Mouse (Mus musculus): ENCODE measurements at regions not wholly inside any gene's neighbourhood (a gene's known extent, or its start where the extent isn't known, plus 50 kb on each side); places are given as distances from the start of the nearest gene placed in this dataset.

DNA sequence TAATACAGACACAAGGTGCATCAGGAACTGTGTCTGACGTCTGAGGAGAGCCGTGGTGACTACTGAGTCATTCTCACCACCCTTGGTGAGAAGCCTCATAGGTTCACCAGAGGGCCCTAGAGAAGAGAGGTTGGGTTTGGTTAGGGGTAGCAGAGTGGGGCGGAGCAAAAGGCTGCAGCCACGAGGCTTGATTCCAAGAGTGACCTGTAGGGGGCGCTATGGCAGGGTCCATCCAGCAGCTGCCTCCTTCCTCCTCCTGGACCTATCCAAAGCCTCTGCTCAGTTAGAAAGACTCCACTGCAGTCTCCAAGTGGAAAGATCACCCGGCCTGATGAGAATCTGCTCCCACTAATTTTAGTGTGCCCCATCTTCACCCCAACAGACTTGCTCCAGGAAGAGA, 149.3 kb upstream of the Kazn start:
- H3K4me3 ChIP-seq (replicated peaks; ENCODE audit: low read length), result no peak overlapping the region
- H3K4me2 ChIP-seq (replicated peaks; ENCODE audit: low read depth, low read length, severe bottlenecking), result no peak overlapping the region
- H3K9me3 ChIP-seq (ENCODE audit: control insufficient read depth, low read length), result no peaks in the 10 kb centered on the region
- no peak overlapping the region for H3K27ac ChIP-seq (replicated peaks; ENCODE audit: low read depth, low read length)
- no peak for TF ChIP-seq POLR2A (IDR thresholded peaks at IDR 0.05; ENCODE audit: borderline replicate concordance, extremely low read depth, insufficient read depth, insufficient read length)
- no peaks in the 10 kb centered on the region for H3K36me3 ChIP-seq (ENCODE audit: control insufficient read depth, insufficient read depth, low read length)
- DNase-seq (ENCODE audit: low spot score) (no peak), ATAC-seq (ENCODE audit: low FRiP score, low read depth) (no peak)
- 73% methylated on average over 6 of the region's 6 CpGs for WGBS
- H3K9ac ChIP-seq (ENCODE audit: low read depth, low read length, severe bottlenecking), result no peak overlapping the region
- H3K4me1 ChIP-seq (ENCODE audit: control insufficient read depth, insufficient read depth, low read length), result no peaks in the 10 kb centered on the region
- no peaks in the 10 kb centered on the region for H3K27me3 ChIP-seq (ENCODE audit: control insufficient read depth, insufficient read depth, low read length)

GRCm38 (mm10) chr4:142381168-142381567, 142.0 kb upstream of the Kazn start:
- Histone ChIP-seq H3K9me3 (ENCODE audit: control insufficient read depth, low read length) (no peaks in the 10 kb centered on the region), H3K4me3 (replicated peaks; ENCODE audit: low read length) (no peak overlapping the region), H3K27ac (replicated peaks; ENCODE audit: low read depth, low read length) (no peak overlapping the region), H3K4me1 (ENCODE audit: control insufficient read depth, insufficient read depth, low read length) (no peaks in the 10 kb centered on the region), H3K27me3 (ENCODE audit: control insufficient read depth, insufficient read depth, low read length) (no peaks in the 10 kb centered on the region), H3K9ac (ENCODE audit: low read depth, low read length, severe bottlenecking) (no peak overlapping the region), H3K4me2 (replicated peaks; ENCODE audit: low read depth, low read length, severe bottlenecking) (no peak overlapping the region), H3K36me3 (ENCODE audit: control insufficient read depth, insufficient read depth, low read length) (no peaks in the 10 kb centered on the region)
- 75% methylated on average over 7 of the region's 7 CpGs for WGBS
- TF ChIP-seq POLR2A (IDR thresholded peaks at IDR 0.05; ENCODE audit: borderline replicate concordance, extremely low read depth, insufficient read depth, insufficient read length), result no peak
- DNase-seq (ENCODE audit: low spot score) (no peak), ATAC-seq (ENCODE audit: low FRiP score, low read depth) (no peak)

DNA sequence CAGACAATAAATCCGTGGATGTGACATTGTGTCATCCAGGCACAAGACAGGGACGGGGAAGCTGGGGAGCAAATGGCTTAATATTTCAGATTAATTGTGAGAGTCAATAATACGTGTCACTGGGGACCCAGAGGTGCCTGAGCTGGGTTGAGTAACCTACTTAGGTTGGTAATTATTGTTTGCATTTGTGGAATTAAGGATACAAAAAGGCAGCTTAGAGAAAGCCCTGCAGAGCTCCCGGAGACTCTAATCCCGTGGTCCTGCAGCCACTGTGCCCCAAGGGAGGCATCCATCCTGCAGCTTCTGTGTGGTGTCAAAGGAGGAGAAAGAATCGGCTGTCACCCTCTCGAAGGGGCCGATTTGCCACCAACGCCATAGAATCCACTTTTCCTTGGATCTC, 139.3 kb upstream of the Kazn start:
- no peaks in the 10 kb centered on the region for H3K4me1 ChIP-seq (ENCODE audit: control insufficient read depth, insufficient read depth, low read length)
- no peak overlapping the region for H3K4me3 ChIP-seq (replicated peaks; ENCODE audit: low read length)
- no peak overlapping the region for H3K9ac ChIP-seq (ENCODE audit: low read depth, low read length, severe bottlenecking)
- no peak overlapping the region for H3K27ac ChIP-seq (replicated peaks; ENCODE audit: low read depth, low read length)
- ATAC-seq (ENCODE audit: low FRiP score, low read depth) (no peak), DNase-seq (ENCODE audit: low spot score) (no peak)
- no peaks in the 10 kb centered on the region for H3K9me3 ChIP-seq (ENCODE audit: control insufficient read depth, low read length)
- no peaks in the 10 kb centered on the region for H3K36me3 ChIP-seq (ENCODE audit: control insufficient read depth, insufficient read depth, low read length)
- WGBS, result 52% methylated on average over 9 of the region's 9 CpGs
- TF ChIP-seq POLR2A (IDR thresholded peaks at IDR 0.05; ENCODE audit: borderline replicate concordance, extremely low read depth, insufficient read depth, insufficient read length), result no peak
- no peak overlapping the region for H3K4me2 ChIP-seq (replicated peaks; ENCODE audit: low read depth, low read length, severe bottlenecking)
- no peaks in the 10 kb centered on the region for H3K27me3 ChIP-seq (ENCODE audit: control insufficient read depth, insufficient read depth, low read length)

DNA sequence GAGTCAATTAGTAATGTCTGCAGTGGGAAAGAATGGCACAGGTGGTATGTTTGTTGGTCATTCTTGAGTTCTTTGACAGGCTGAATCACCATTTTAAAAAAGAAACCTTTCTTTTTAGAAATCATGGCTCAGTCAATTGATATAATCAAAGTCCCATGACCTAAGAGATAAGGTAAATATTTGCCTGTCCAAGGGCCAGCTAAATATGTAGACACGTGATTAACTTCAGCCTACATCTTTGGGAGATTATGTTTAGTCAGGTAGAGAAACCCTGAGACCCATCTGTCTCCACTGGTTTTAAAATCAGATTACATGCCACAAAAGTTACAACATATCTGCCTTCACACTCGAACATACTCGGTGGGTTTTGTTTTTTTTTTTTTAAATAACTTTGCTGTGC, 128.6 kb upstream of the Kazn start:
- Histone ChIP-seq H3K36me3 (ENCODE audit: control insufficient read depth, insufficient read depth, low read length) (no peaks in the 10 kb centered on the region), H3K4me3 (replicated peaks; ENCODE audit: low read length) (no peak overlapping the region), H3K27ac (replicated peaks; ENCODE audit: low read depth, low read length) (no peak overlapping the region), H3K9me3 (ENCODE audit: control insufficient read depth, low read length) (no peaks in the 10 kb centered on the region), H3K4me2 (replicated peaks; ENCODE audit: low read depth, low read length, severe bottlenecking) (no peak overlapping the region), H3K4me1 (ENCODE audit: control insufficient read depth, insufficient read depth, low read length) (no peaks in the 10 kb centered on the region), H3K9ac (ENCODE audit: low read depth, low read length, severe bottlenecking) (no peak overlapping the region), H3K27me3 (ENCODE audit: control insufficient read depth, insufficient read depth, low read length) (no peaks in the 10 kb centered on the region)
- DNase-seq (ENCODE audit: low spot score) (no peak), ATAC-seq (ENCODE audit: low FRiP score, low read depth) (no peak)
- no peak for TF ChIP-seq POLR2A (IDR thresholded peaks at IDR 0.05; ENCODE audit: borderline replicate concordance, extremely low read depth, insufficient read depth, insufficient read length)
- 87% methylated on average over 3 of the region's 3 CpGs for WGBS

GRCm38 (mm10) chr4:142362071-142362470, 122.9 kb upstream of the Kazn start:
- H3K4me3 ChIP-seq (replicated peaks; ENCODE audit: low read length), result no peak overlapping the region
- no peak overlapping the region for H3K9ac ChIP-seq (ENCODE audit: low read depth, low read length, severe bottlenecking)
- ATAC-seq (ENCODE audit: low FRiP score, low read depth), result no peak
- no peak overlapping the region for H3K4me2 ChIP-seq (replicated peaks; ENCODE audit: low read depth, low read length, severe bottlenecking)
- H3K9me3 ChIP-seq (ENCODE audit: control insufficient read depth, low read length), result no peaks in the 10 kb centered on the region
- TF ChIP-seq POLR2A (IDR thresholded peaks at IDR 0.05; ENCODE audit: borderline replicate concordance, extremely low read depth, insufficient read depth, insufficient read length), result no peak
- no peaks in the 10 kb centered on the region for H3K36me3 ChIP-seq (ENCODE audit: control insufficient read depth, insufficient read depth, low read length)
- no peak overlapping the region for H3K27ac ChIP-seq (replicated peaks; ENCODE audit: low read depth, low read length)
- no peak for DNase-seq (ENCODE audit: low spot score)
- 43% methylated on average over 5 of the region's 5 CpGs for WGBS
- peaks cover 3% of the 10 kb centered on the region; the same call in 1 of the 2 replicates for H3K4me1 ChIP-seq (ENCODE audit: control insufficient read depth, insufficient read depth, low read length)
- H3K27me3 ChIP-seq (ENCODE audit: control insufficient read depth, insufficient read depth, low read length), result no peaks in the 10 kb centered on the region

- Histone ChIP-seq H3K4me1 (ENCODE audit: control insufficient read depth, insufficient read depth, low read length) (peaks cover 7% of the 10 kb centered on the region; the same call in 1 of the 2 replicates), H3K4me2 (replicated peaks; ENCODE audit: low read depth, low read length, severe bottlenecking) (no peak overlapping the region), H3K36me3 (ENCODE audit: control insufficient read depth, insufficient read depth, low read length) (no peaks in the 10 kb centered on the region), H3K27me3 (ENCODE audit: control insufficient read depth, insufficient read depth, low read length) (no peaks in the 10 kb centered on the region), H3K27ac (replicated peaks; ENCODE audit: low read depth, low read length) (no peak overlapping the region), H3K4me3 (replicated peaks; ENCODE audit: low read length) (no peak overlapping the region), H3K9ac (ENCODE audit: low read depth, low read length, severe bottlenecking) (no peak overlapping the region), H3K9me3 (ENCODE audit: control insufficient read depth, low read length) (no peaks in the 10 kb centered on the region)
- no peak for ATAC-seq (ENCODE audit: low FRiP score, low read depth)
- peak; percentile 25 for DNase-seq (ENCODE audit: low spot score)
- 29% methylated on average over 13 of the region's 13 CpGs for WGBS
- no peak for TF ChIP-seq POLR2A (IDR thresholded peaks at IDR 0.05; ENCODE audit: borderline replicate concordance, extremely low read depth, insufficient read depth, insufficient read length)
Measured at GRCm38 (mm10) chr4:142358866-142359265, 119.7 kb upstream of the Kazn start.
